Mouse (Mus musculus) heart, adult 9 months (tissue): ENCODE measurements around the gene Chd8.
"Not testable (repeated sequence)": the region's sequence is repeated elsewhere in the genome, so short reads cannot be mapped to it uniquely, and the experiment has no call there.

Source experiments
- DNase-seq, 2 experiments: peaks; one replicate each; pipeline ENCODE4 v3.0.0; 2022; ENCODE audit warnings: low spot score in 2 of 2

The Chd8 gene

GRCm38 (mm10) chr14:52257484-52258213, at the start of gene Chd8:
Chd8 (minus strand) TSS chr14:52257780.
- peak; percentile 98 for DNase-seq

GRCm38 (mm10) chr14:52306100-52306499, 48.5 kb upstream of the Chd8 start:
- no peak for DNase-seq

- peak; percentile 88 to 92 for DNase-seq
These were observed 47.2 kb upstream of the Chd8 start, which contains the start of gene Mettl3 for GRCm38 (mm10) chr14:52304644-52305271. Mettl3 (minus strand) TSS chr14:52305128.

- DNase-seq = not testable (repeated sequence)
These were observed 45.9 kb upstream of the Chd8 start for GRCm38 (mm10) chr14:52303517-52303916.

GRCm38 (mm10) chr14:52295558-52296264, 38.1 kb upstream of the Chd8 start:
- DNase-seq = no peak

GRCm38 (mm10) chr14:52284191-52284590, 26.6 kb upstream of the Chd8 start:
- no peak for DNase-seq

- no peak for DNase-seq
These were observed 26.0 kb upstream of the Chd8 start for GRCm38 (mm10) chr14:52283629-52284028.

GRCm38 (mm10) chr14:52279747-52280120, 22.2 kb upstream of the Chd8 start:
- no peak for DNase-seq

GRCm38 (mm10) chr14:52278932-52279746, 21.6 kb upstream of the Chd8 start, which contains the start of the genes Tox4 and Rab2b:
Tox4 (plus strand) TSS chr14:52279146.
Rab2b (minus strand) TSS chr14:52279545.
- DNase-seq = peak; percentile 99

- DNase-seq = no peak
These were observed 19.6 kb upstream of the Chd8 start for GRCm38 (mm10) chr14:52277210-52277609.

GRCm38 (mm10) chr14:52272781-52273180, 15.2 kb upstream of the Chd8 start:
- DNase-seq = no peak

GRCm38 (mm10) chr14:52256311-52257175, 1.0 kb downstream of the Chd8 start:
- DNase-seq = no peak

- DNase-seq = no peak
These were observed 11.5 kb downstream of the Chd8 start for GRCm38 (mm10) chr14:52246129-52246528.

GRCm38 (mm10) chr14:52244690-52245042, 12.9 kb downstream of the Chd8 start:
- DNase-seq = no peak

GRCm38 (mm10) chr14:52244041-52244689, 13.4 kb downstream of the Chd8 start:
- DNase-seq = peak; percentile 98 to 99

- DNase-seq = no peak
These were observed 21.4 kb downstream of the Chd8 start for GRCm38 (mm10) chr14:52236216-52236615.

GRCm38 (mm10) chr14:52235165-52235564, 22.4 kb downstream of the Chd8 start:
- DNase-seq = peak; percentile 7 to 31

GRCm38 (mm10) chr14:52232249-52232648, 25.3 kb downstream of the Chd8 start:
- no peak for DNase-seq

- DNase-seq = no peak
These were observed 31.6 kb downstream of the Chd8 start for GRCm38 (mm10) chr14:52225972-52226371.

- no peak for DNase-seq
These were observed 40.3 kb downstream of the Chd8 start for GRCm38 (mm10) chr14:52217261-52217660.
